Mouse (Mus musculus) heart, embryonic 14.5 days (tissue): ENCODE data around the gene Slc25a25. TPM values are rescaled to one million over a fixed set of nuclear protein-coding genes. Genes with fewer than 3 reads are reported as not detected.
A peak's percentile ranks its signal among the peaks of the same experiment; 100 is the strongest.

Experiments used
- ATAC-seq: fragments of 200-750 bp; cut with Nextera tagmentation; 2 replicates; pipeline ENCODE4 v1.8.0; 2017; ENCODE audit warnings: low read depth, moderate TSS enrichment; ENCODE audit not compliant: insufficient number of reproducible peaks, insufficient read depth, low FRiP score
- H3K27ac ChIP-seq, 2 experiments: fragments of 200-500 bp in 1 of 2; fragments of 300-500 bp in 1 of 2; sonication (generic) in 1 of 2; replicated peaks in 1 of 2; 2 replicates each; pipeline ENCODE4 v1.5.1; 2012 to 2014; ENCODE audit warnings: low read depth in 2 of 2, low read length in 2 of 2, control low read depth in 1 of 2, mild to moderate bottlenecking in 1 of 2, mixed read lengths in 1 of 2; ENCODE audit not compliant: control insufficient read depth in 1 of 2, insufficient read depth in 1 of 2
- H3K27me3 ChIP-seq: fragments of 300-500 bp; sonication (generic); 2 replicates; pipeline ENCODE4 v1.6.1; 2014; ENCODE audit warnings: mild to moderate bottlenecking, low read length, control low read depth; ENCODE audit not compliant: control insufficient read depth, insufficient read depth
- H3K36me3 ChIP-seq: fragments of 300-500 bp; sonication (generic); 2 replicates; pipeline ENCODE4 v1.6.1; 2014; ENCODE audit warnings: mild to moderate bottlenecking, control low read depth, low read length, mixed read lengths; ENCODE audit not compliant: control insufficient read depth, insufficient read depth
- H3K4me1 ChIP-seq, 2 experiments: fragments of 200-500 bp in 1 of 2; fragments of 300-500 bp in 1 of 2; sonication (generic) in 1 of 2; 2 replicates each; pipeline ENCODE4 v1.6.1; 2012 to 2014; ENCODE audit warnings: low read length in 2 of 2, control low read depth in 1 of 2, mixed read lengths in 1 of 2; ENCODE audit not compliant: control insufficient read depth in 2 of 2, insufficient read depth in 2 of 2
- H3K4me2 ChIP-seq: fragments of 300-500 bp; sonication (generic); 2 replicates; pipeline ENCODE4 v1.6.1; 2014; ENCODE audit warnings: mild to moderate bottlenecking, low read length
- H3K4me3 ChIP-seq, 2 experiments: fragments of 200-500 bp in 1 of 2; fragments of 300-500 bp in 1 of 2; sonication (generic) in 1 of 2; 2 replicates each; pipeline ENCODE4 v1.5.1; 2012 to 2014; ENCODE audit warnings: low read length in 2 of 2, mild to moderate bottlenecking in 2 of 2, control low read depth in 1 of 2, low read depth in 1 of 2, moderate library complexity in 1 of 2; ENCODE audit not compliant: control insufficient read depth in 1 of 2, insufficient read depth in 1 of 2
- H3K9ac ChIP-seq: fragments of 300-500 bp; sonication (generic); 2 replicates; pipeline ENCODE4 v1.6.1; 2014; ENCODE audit warnings: mild to moderate bottlenecking, low read length
- H3K9me3 ChIP-seq: fragments of 300-500 bp; sonication (generic); 2 replicates; pipeline ENCODE4 v1.6.1; 2016; ENCODE audit warnings: low read length, control low read depth; ENCODE audit not compliant: control insufficient read depth
- WGBS: fragments of 180-500 bp; shearing (Covaris S2); extraction: QIAGEN DNeasy Blood & Tissue Kit; methylation state at CpG from one replicate; pipeline ENCODE4 v1.1.7; 2014; 5-methylcytosine and 5-hydroxymethylcytosine counted together
- polyA plus RNA-seq: library from polyadenylated mRNA; unstranded; fragments of >200 nt; fragmentation: Nextera tagmentation; extraction: Ambion mirVana; gene quantifications from 2 replicates; pipeline ENCODE4 v1.2.1, GENCODE M21; 2014

The Slc25a25 gene
- polyA plus RNA-seq, 1 experiment from 2014 or later = 8.0 TPM

GRCm38 (mm10) chr2:32427720-32428119, 23.5 kb downstream of the Slc25a25 start:
- no peak overlapping the region for H3K27ac ChIP-seq
- 82% methylated on average over 5 of the region's 5 CpGs for WGBS
- no peaks in the 10 kb centered on the region for H3K36me3 ChIP-seq
- no peak for ATAC-seq
- H3K27me3 ChIP-seq = no peaks in the 10 kb centered on the region
- peaks cover 33 to 47% of the 10 kb centered on the region in 2 experiments for H3K4me1 ChIP-seq
- H3K4me3 ChIP-seq = no peak overlapping the region
- no peak overlapping the region for H3K4me2 ChIP-seq
- H3K9me3 ChIP-seq = no peaks in the 10 kb centered on the region
- no peak overlapping the region for H3K9ac ChIP-seq

GRCm38 (mm10) chr2:32426141-32426540, 25.1 kb downstream of the Slc25a25 start:
- no peak for ATAC-seq
- no peak overlapping the region for H3K9ac ChIP-seq
- peaks cover 34 to 55% of the 10 kb centered on the region in 2 experiments for H3K4me1 ChIP-seq
- H3K27me3 ChIP-seq = no peaks in the 10 kb centered on the region
- H3K36me3 ChIP-seq = no peaks in the 10 kb centered on the region
- 88% methylated on average over 1 of the region's 1 CpGs for WGBS
- H3K4me2 ChIP-seq = no peak overlapping the region
- no peaks in the 10 kb centered on the region for H3K9me3 ChIP-seq
- no peak overlapping the region for H3K27ac ChIP-seq
- H3K4me3 ChIP-seq = no peak overlapping the region

- H3K9ac ChIP-seq = no peak overlapping the region
- H3K4me2 ChIP-seq = no peak overlapping the region
- no peaks in the 10 kb centered on the region for H3K27me3 ChIP-seq
- 51% methylated on average over 5 of the region's 5 CpGs for WGBS
- no peaks in the 10 kb centered on the region for H3K9me3 ChIP-seq
- no peak overlapping the region for H3K4me3 ChIP-seq
- peaks cover 5% of the 10 kb centered on the region for H3K36me3 ChIP-seq
- no peak overlapping the region for H3K27ac ChIP-seq
- H3K4me1 ChIP-seq = peaks cover 32 to 52% of the 10 kb centered on the region in 2 experiments
- no peak for ATAC-seq
These were observed 25.7 kb downstream of the Slc25a25 start for GRCm38 (mm10) chr2:32425568-32425967.

GRCm38 (mm10) chr2:32424796-32425195, 26.4 kb downstream of the Slc25a25 start:
- Histone ChIP-seq H3K27me3 (no peaks in the 10 kb centered on the region), H3K36me3 (peaks cover 13% of the 10 kb centered on the region), H3K27ac (peak overlapping the region; percentile 72 to 89), H3K4me3 (no peak overlapping the region), H3K4me2 (no peak overlapping the region), H3K9ac (no peak overlapping the region), H3K4me1 (peaks cover 27 to 48% of the 10 kb centered on the region in 2 experiments), H3K9me3 (no peaks in the 10 kb centered on the region)
- ATAC-seq = no peak
- 39% methylated on average over 3 of the region's 3 CpGs for WGBS

GRCm38 (mm10) chr2:32423481-32424331, 27.5 kb downstream of the Slc25a25 start:
- WGBS = 0% methylated on average over 14 of the region's 14 CpGs
- H3K27ac ChIP-seq = peak overlapping the region; percentile 72 to 89
- H3K4me3 ChIP-seq = peak overlapping the region; percentile 30 to 46
- peaks cover 23 to 45% of the 10 kb centered on the region in 2 experiments for H3K4me1 ChIP-seq
- H3K36me3 ChIP-seq = peaks cover 24% of the 10 kb centered on the region
- H3K27me3 ChIP-seq = no peaks in the 10 kb centered on the region
- no peaks in the 10 kb centered on the region for H3K9me3 ChIP-seq
- peak overlapping the region; percentile 86 for H3K4me2 ChIP-seq
- peak overlapping the region; percentile 63 for H3K9ac ChIP-seq
- ATAC-seq = peak; percentile 86

- Histone ChIP-seq H3K9ac (no peak overlapping the region), H3K27ac (no peak overlapping the region), H3K9me3 (no peaks in the 10 kb centered on the region), H3K4me3 (no peak overlapping the region), H3K36me3 (peaks cover 43% of the 10 kb centered on the region), H3K4me2 (no peak overlapping the region), H3K27me3 (no peaks in the 10 kb centered on the region), H3K4me1 (peaks cover 16 to 38% of the 10 kb centered on the region in 2 experiments)
- 92% methylated on average over 6 of the region's 6 CpGs for WGBS
- ATAC-seq = no peak
These were observed 29.4 kb downstream of the Slc25a25 start for GRCm38 (mm10) chr2:32421851-32422251.

GRCm38 (mm10) chr2:32420647-32421046, 30.6 kb downstream of the Slc25a25 start:
- Histone ChIP-seq H3K9me3 (no peaks in the 10 kb centered on the region), H3K4me2 (no peak overlapping the region), H3K4me3 (no peak overlapping the region), H3K4me1 (peaks cover 16 to 38% of the 10 kb centered on the region in 2 experiments), H3K27me3 (no peaks in the 10 kb centered on the region), H3K36me3 (peaks cover 55% of the 10 kb centered on the region), H3K27ac (no peak overlapping the region), H3K9ac (no peak overlapping the region)
- ATAC-seq = no peak
- 87% methylated on average over 6 of the region's 6 CpGs for WGBS
